Mouse (Mus musculus) lung, embryonic 16.5 days (tissue): Measurements from ENCODE around the gene Snrpg. TPM values are rescaled to one million over a fixed set of nuclear protein-coding genes. Genes with fewer than 3 reads are reported as not detected.

Experiments
- ATAC-seq: fragments of 200-750 bp; cut with Nextera tagmentation; 2 replicates; pipeline ENCODE4 v1.8.0; 2017; ENCODE audit warnings: low read depth, mild to moderate bottlenecking, moderate library complexity
- H3K27ac ChIP-seq: fragments of 300-500 bp; sonication (generic); 2 replicates; pipeline ENCODE4 v1.5.1; 2014; ENCODE audit warnings: mild to moderate bottlenecking, control low read depth, low read length
- H3K27me3 ChIP-seq: fragments of 300-500 bp; sonication (generic); 2 replicates; pipeline ENCODE4 v1.6.1; 2014; ENCODE audit warnings: low read depth, low read length, mixed read lengths; ENCODE audit not compliant: control insufficient read depth, insufficient read depth
- H3K36me3 ChIP-seq: fragments of 300-500 bp; sonication (generic); 2 replicates; pipeline ENCODE4 v1.6.1; 2014; ENCODE audit warnings: low read length; ENCODE audit not compliant: control insufficient read depth, insufficient read depth
- H3K4me1 ChIP-seq: fragments of 300-500 bp; sonication (generic); replicated peaks from 2 replicates; pipeline ENCODE4 v1.6.1; 2014; ENCODE audit warnings: low read length, mixed read lengths; ENCODE audit not compliant: control insufficient read depth, insufficient read depth
- H3K4me2 ChIP-seq: fragments of 300-500 bp; sonication (generic); 2 replicates; pipeline ENCODE4 v1.6.1; 2014; ENCODE audit warnings: low read depth, low read length, control low read depth
- H3K4me3 ChIP-seq: fragments of 300-500 bp; sonication (generic); 2 replicates; pipeline ENCODE4 v1.5.1; 2014; ENCODE audit warnings: mild to moderate bottlenecking, low read length, control low read depth
- H3K9ac ChIP-seq: fragments of 300-500 bp; sonication (generic); 2 replicates; pipeline ENCODE4 v1.6.1; 2014; ENCODE audit warnings: low read length, control low read depth
- H3K9me3 ChIP-seq: fragments of 300-500 bp; sonication (generic); 2 replicates; pipeline ENCODE4 v1.6.1; 2016; ENCODE audit warnings: low read length; ENCODE audit not compliant: control insufficient read depth
- WGBS: fragments of 180-500 bp; shearing (Covaris S2); extraction: QIAGEN DNeasy Blood & Tissue Kit; methylation state at CpG from one replicate; pipeline ENCODE4 v1.1.7; 2014; 5-methylcytosine and 5-hydroxymethylcytosine counted together
- polyA plus RNA-seq: library from polyadenylated mRNA; unstranded; fragments of >200 nt; fragmentation: Nextera tagmentation; extraction: Ambion mirVana; gene quantifications from 2 replicates; pipeline ENCODE4 v1.2.1, GENCODE M21; 2015

Snrpg gene
- polyA plus RNA-seq, 1 experiment from 2014 or later: 523 TPM

GRCm38 (mm10) chr6:86365371-86366124 is 5.6 kb upstream of the Snrpg start, which contains the start of gene Fam136a:
Gene Fam136a, plus strand, starts transcription at chr6:86365646.
- peak within 1 kb of the TSS; percentile 96 for H3K4me2 ChIP-seq
- no peaks in the 10 kb centered on the region for H3K9me3 ChIP-seq
- no peaks in the 10 kb centered on the region for H3K27me3 ChIP-seq
- under 1% methylated on average over 73 of the region's 76 CpGs for WGBS
- peaks cover 13% of the 10 kb centered on the region for H3K4me1 ChIP-seq
- H3K9ac ChIP-seq: peak within 1 kb of the TSS; percentile 91
- peak; percentile 96 for ATAC-seq
- H3K27ac ChIP-seq: peak within 1 kb of the TSS; percentile 83
- peaks cover 2% of the 10 kb centered on the region; the same call in 1 of the 2 replicates for H3K36me3 ChIP-seq
- H3K4me3 ChIP-seq: peak within 1 kb of the TSS; percentile 81

- H3K36me3 ChIP-seq: peaks cover 2% of the 10 kb centered on the region; the same call in 1 of the 2 replicates
- 32% methylated on average over 25 of the region's 25 CpGs for WGBS
- no peaks in the 10 kb centered on the region for H3K9me3 ChIP-seq
- peak overlapping the region; percentile 81 for H3K4me3 ChIP-seq
- peaks cover 16% of the 10 kb centered on the region for H3K4me1 ChIP-seq
- peak overlapping the region; percentile 96 for H3K4me2 ChIP-seq
- H3K27ac ChIP-seq: peak overlapping the region; percentile 83
- ATAC-seq: peak; percentile 2; the same call in 1 of the 2 replicates
- peak overlapping the region; percentile 91 for H3K9ac ChIP-seq
- H3K27me3 ChIP-seq: no peaks in the 10 kb centered on the region
Measured at GRCm38 (mm10) chr6:86366125-86366852, 4.8 kb upstream of the Snrpg start.

- Histone ChIP-seq H3K9me3 (no peaks in the 10 kb centered on the region), H3K4me3 (peak overlapping the region; percentile 81), H3K36me3 (peaks cover 2% of the 10 kb centered on the region; the same call in 1 of the 2 replicates), H3K27ac (no peak overlapping the region), H3K4me2 (peak overlapping the region; percentile 96), H3K27me3 (no peaks in the 10 kb centered on the region), H3K9ac (no peak overlapping the region; the same call in 1 of the 2 replicates), H3K4me1 (peaks cover 16% of the 10 kb centered on the region)
- ATAC-seq: no peak
- 51% methylated on average over 2 of the region's 2 CpGs for WGBS
Measured at GRCm38 (mm10) chr6:86366853-86367249, 4.3 kb upstream of the Snrpg start.

GRCm38 (mm10) chr6:86368479-86368878 is 2.6 kb upstream of the Snrpg start:
- H3K27me3 ChIP-seq: no peaks in the 10 kb centered on the region
- 89% methylated on average over 5 of the region's 5 CpGs for WGBS
- peaks cover 2% of the 10 kb centered on the region; the same call in 1 of the 2 replicates for H3K36me3 ChIP-seq
- no peaks in the 10 kb centered on the region for H3K9me3 ChIP-seq
- peaks cover 27% of the 10 kb centered on the region for H3K4me1 ChIP-seq
- H3K4me2 ChIP-seq: no peak overlapping the region
- no peak for ATAC-seq
- H3K27ac ChIP-seq: no peak overlapping the region
- no peak overlapping the region for H3K4me3 ChIP-seq
- no peak overlapping the region for H3K9ac ChIP-seq

- Histone ChIP-seq H3K27ac (no peak overlapping the region; the same call in 1 of the 2 replicates), H3K36me3 (peaks cover 2% of the 10 kb centered on the region; the same call in 1 of the 2 replicates), H3K9me3 (no peaks in the 10 kb centered on the region), H3K9ac (peak overlapping the region; percentile 67; the same call in 1 of the 2 replicates), H3K4me2 (peak overlapping the region; percentile 80; the same call in 1 of the 2 replicates), H3K4me1 (peaks cover 24% of the 10 kb centered on the region), H3K4me3 (no peak overlapping the region; the same call in 1 of the 2 replicates), H3K27me3 (no peaks in the 10 kb centered on the region)
- 57% methylated on average over 3 of the region's 3 CpGs for WGBS
- ATAC-seq: no peak
Measured at GRCm38 (mm10) chr6:86370093-86370713, 901 bp upstream of the Snrpg start.

GRCm38 (mm10) chr6:86371340-86371911 is 322 bp downstream of the Snrpg start:
- H3K9ac ChIP-seq: peak overlapping the region; percentile 83
- H3K9me3 ChIP-seq: no peaks in the 10 kb centered on the region
- no peaks in the 10 kb centered on the region for H3K27me3 ChIP-seq
- under 1% methylated on average over 50 of the region's 50 CpGs for WGBS
- H3K27ac ChIP-seq: peak overlapping the region; percentile 82
- peak overlapping the region; percentile 80 for H3K4me2 ChIP-seq
- peak overlapping the region; percentile 77 for H3K4me3 ChIP-seq
- peaks cover 3% of the 10 kb centered on the region for H3K36me3 ChIP-seq
- peaks cover 20% of the 10 kb centered on the region for H3K4me1 ChIP-seq
- ATAC-seq: peak; percentile 97

- Histone ChIP-seq H3K4me3 (peak overlapping the region; percentile 77), H3K27ac (no peak overlapping the region; the same call in 1 of the 2 replicates), H3K27me3 (no peaks in the 10 kb centered on the region), H3K4me2 (peak overlapping the region; percentile 80), H3K4me1 (peaks cover 17% of the 10 kb centered on the region), H3K9me3 (no peaks in the 10 kb centered on the region), H3K36me3 (peaks cover 7% of the 10 kb centered on the region), H3K9ac (peak overlapping the region; percentile 83)
- no peak for ATAC-seq
- WGBS: 3% methylated on average over 12 of the region's 12 CpGs
Measured at GRCm38 (mm10) chr6:86371950-86372516, 929 bp downstream of the Snrpg start.

- Histone ChIP-seq H3K4me1 (peaks cover 17% of the 10 kb centered on the region), H3K27ac (no peak overlapping the region), H3K27me3 (no peaks in the 10 kb centered on the region), H3K9me3 (no peaks in the 10 kb centered on the region), H3K4me3 (no peak overlapping the region), H3K36me3 (peaks cover 18% of the 10 kb centered on the region), H3K4me2 (no peak overlapping the region), H3K9ac (no peak overlapping the region)
- ATAC-seq: no peak
- 90% methylated on average over 6 of the region's 6 CpGs for WGBS
Measured at GRCm38 (mm10) chr6:86373556-86373955, 2.5 kb downstream of the Snrpg start.
